In genomic region chr11:97654210-97654609, GRCm38 (mm10) we compare ENCODE assay signal across 35 mouse cellular contexts.
"Had no signal": no experiment of that assay in that cellular context is flagged by ENCODE, and none has a peak within 500 bp of the region (broad histone marks: within the 10 kb centered on the region; RNA-seq: fewer than 3 reads in every experiment).

No protein-coding gene starts in this region.

- H3K27me3 ChIP-seq: heart, embryonic 12.5 days; heart, embryonic 13.5 days; heart, embryonic 15.5 days; hindbrain, embryonic 15.5 days; intestine, embryonic 15.5 days; kidney, embryonic 15.5 days had no signal

- H3K4me3 ChIP-seq: heart, embryonic 10.5 days; heart, embryonic 12.5 days; heart, embryonic 13.5 days; heart, embryonic 15.5 days; hindbrain, embryonic 10.5 days; hindbrain, embryonic 12.5 days; hindbrain, embryonic 13.5 days; hindbrain, embryonic 15.5 days; intestine, embryonic 15.5 days; kidney, embryonic 15.5 days; layer of hippocampus, adult 2 months; left cerebral cortex, adult 2 months had no signal

- H3K4me2 ChIP-seq: heart, embryonic 11.5 days; heart, embryonic 12.5 days; heart, embryonic 13.5 days; heart, embryonic 15.5 days; hindbrain, embryonic 12.5 days; hindbrain, embryonic 13.5 days; hindbrain, embryonic 14.5 days; hindbrain, embryonic 15.5 days; intestine, embryonic 15.5 days; kidney, embryonic 15.5 days had no signal

- H3K9me3 ChIP-seq: heart, embryonic 10.5 days; heart, embryonic 13.5 days; heart, embryonic 15.5 days; hindbrain, embryonic 12.5 days; hindbrain, embryonic 13.5 days; hindbrain, embryonic 15.5 days; intestine, embryonic 15.5 days; kidney, embryonic 15.5 days had no signal

- H3K27ac ChIP-seq: heart, embryonic 10.5 days; heart, embryonic 13.5 days; heart, embryonic 15.5 days; hindbrain, embryonic 10.5 days; hindbrain, embryonic 12.5 days; hindbrain, embryonic 13.5 days; hindbrain, embryonic 14.5 days; hindbrain, embryonic 15.5 days; hindbrain, postnatal 0 days; intestine, embryonic 15.5 days; kidney, embryonic 15.5 days; kidney, postnatal 0 days; layer of hippocampus, adult 2 months; left cerebral cortex, adult 2 months had no signal

- H3K9ac ChIP-seq: heart, embryonic 12.5 days; heart, embryonic 13.5 days; heart, embryonic 15.5 days; hindbrain, embryonic 12.5 days; hindbrain, embryonic 13.5 days; hindbrain, embryonic 14.5 days; hindbrain, embryonic 15.5 days; intestine, embryonic 15.5 days; kidney, embryonic 15.5 days had no signal

- DNase-seq: heart, postnatal 10 days; heart, postnatal 14 days; heart, postnatal 36 days; heart, postnatal 4 days; kidney, adult 11 months; kidney, adult 18-20 months; kidney, adult 2 months; kidney, adult 8-10 months; kidney, adult 9 months; kidney, postnatal 10 days; kidney, postnatal 14 days; kidney, postnatal 25 days; kidney, postnatal 36 days; kidney, postnatal 4 days; layer of hippocampus, adult 9-11 months; layer of hippocampus, postnatal 36 days had no signal

- H3K36me3 ChIP-seq: heart, embryonic 10.5 days; heart, embryonic 12.5 days; heart, embryonic 13.5 days; heart, embryonic 15.5 days; hindbrain, embryonic 10.5 days; hindbrain, embryonic 12.5 days; hindbrain, embryonic 13.5 days; hindbrain, embryonic 15.5 days; intestine, embryonic 15.5 days; kidney, embryonic 15.5 days had no signal

- ATAC-seq: hindbrain, embryonic 16.5 days; hindbrain, postnatal 0 days; inflammation-experienced regulatory T-cells, adult 6 months; intestine, embryonic 15.5 days; intestine, postnatal 0 days had no signal
